Mouse (Mus musculus): ENCODE results near the gene Jak1. TPM values are rescaled to one million over a fixed set of nuclear protein-coding genes. Genes with fewer than 3 reads are reported as not detected.

The Jak1 gene
- 63.4 and 66.3 TPM in 2 replicates for polyA plus RNA-seq (2015; fragmentation: Nextera tagmentation; extraction: Ambion mirVana)

DNA sequence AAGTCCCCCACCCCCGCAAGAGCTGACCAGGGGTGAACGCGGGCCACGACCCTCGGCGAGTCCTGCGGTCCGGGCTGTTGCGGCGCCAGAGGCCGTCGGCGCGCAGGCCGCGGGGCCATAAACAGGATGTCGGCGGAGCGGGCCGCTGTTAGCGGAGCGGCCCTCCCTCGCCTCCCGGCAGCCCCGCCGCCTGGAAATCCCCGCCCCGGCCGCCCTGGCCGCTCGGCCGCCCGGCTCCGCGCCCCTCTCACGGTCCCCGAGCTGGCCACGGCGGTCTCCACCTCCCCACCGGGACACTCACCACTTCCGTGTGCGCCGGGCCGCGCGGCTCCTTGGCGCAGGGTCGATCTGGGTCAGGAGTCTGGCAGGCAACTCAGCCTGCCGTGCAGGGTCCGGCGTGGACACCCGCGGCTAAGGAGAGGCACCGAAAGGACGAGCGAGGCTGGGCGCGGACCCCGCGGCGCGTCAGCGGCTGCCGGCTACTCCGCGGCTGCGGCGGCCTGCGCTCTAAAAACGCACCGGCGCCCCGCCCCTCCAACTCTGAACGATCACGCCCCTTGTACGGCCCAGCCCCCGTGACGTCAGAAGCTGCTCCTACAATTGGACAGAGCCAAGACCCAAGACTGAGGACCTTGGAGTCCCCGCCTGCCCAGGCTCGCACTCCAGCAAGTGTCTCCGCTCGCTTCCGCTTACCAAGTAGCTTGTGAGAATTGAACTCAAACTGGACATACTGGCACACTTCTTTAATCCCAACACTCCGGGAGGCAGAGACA, at the start of gene Jak1:
TSS of gene Jak1 (minus strand) at position 542 of the 773 bp plus-strand sequence.
- Histone ChIP-seq H3K27ac (peak within 1 kb of the TSS; percentile 79), H3K4me2 (peak within 1 kb of the TSS; percentile 77), H3K9me3 (no peaks in the 10 kb centered on the region), H3K36me3 (no peaks in the 10 kb centered on the region), H3K4me1 (replicated peaks) (peaks cover 8% of the 10 kb centered on the region; the same call in 1 of the 2 replicates), H3K27me3 (no peaks in the 10 kb centered on the region), H3K4me3 (peak within 1 kb of the TSS; percentile 92), H3K9ac (peak within 1 kb of the TSS; percentile 94)
- peak; percentile 99 for ATAC-seq (ENCODE audit: low FRiP score)
- WGBS: under 1% methylated on average over 84 of the region's 84 CpGs

DNA sequence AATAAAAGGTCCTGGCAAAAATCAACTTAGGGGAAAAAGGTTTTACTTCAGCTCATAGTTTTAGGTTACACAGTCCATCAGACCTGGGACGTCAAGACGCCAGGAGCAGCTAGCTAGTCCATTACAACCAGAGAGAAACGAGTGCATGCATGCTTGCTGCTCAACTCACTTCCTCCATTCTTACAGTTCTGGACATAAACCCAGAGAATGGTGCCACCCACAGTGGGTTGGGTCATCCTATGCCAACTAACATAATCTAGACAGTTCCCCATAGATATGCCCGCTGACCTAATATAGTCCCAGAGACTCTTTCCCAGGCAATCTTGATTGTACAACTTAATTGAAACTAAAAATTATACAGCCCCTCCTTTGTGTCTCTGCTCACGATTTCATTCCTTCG, 47.0 kb upstream of the Jak1 start:
- no peak for ATAC-seq (ENCODE audit: low FRiP score)

DNA sequence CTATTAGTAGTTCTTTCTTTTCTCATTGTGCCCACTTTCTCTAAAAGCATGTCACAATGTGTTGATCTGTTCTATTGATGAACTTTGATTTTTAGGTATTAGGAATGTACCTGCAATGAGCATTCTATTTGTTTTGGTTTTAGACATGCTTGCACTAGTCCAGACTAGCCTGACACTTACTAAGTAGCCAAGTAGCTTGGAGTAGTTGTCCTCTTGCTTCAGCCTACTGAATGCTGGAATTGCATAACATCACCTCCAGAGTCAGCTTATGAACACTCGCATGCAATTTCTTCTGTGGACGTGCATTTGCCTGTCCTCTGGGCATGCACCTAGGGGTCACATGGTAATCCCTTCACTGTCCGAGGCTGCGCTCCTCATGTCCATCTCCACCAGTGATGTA, 43.1 kb upstream of the Jak1 start:
- no peak overlapping the region for H3K4me2 ChIP-seq
- H3K9ac ChIP-seq: no peak overlapping the region
- H3K4me1 ChIP-seq (replicated peaks): peaks cover 12% of the 10 kb centered on the region
- H3K36me3 ChIP-seq: no peaks in the 10 kb centered on the region
- H3K4me3 ChIP-seq: no peak overlapping the region
- ATAC-seq (ENCODE audit: low FRiP score): no peak
- H3K27me3 ChIP-seq: peaks cover 15% of the 10 kb centered on the region; the same call in 1 of the 2 replicates
- 89% methylated on average over 4 of the region's 4 CpGs for WGBS
- no peaks in the 10 kb centered on the region for H3K9me3 ChIP-seq
- H3K27ac ChIP-seq: no peak overlapping the region

More for the DNA sequence above, 47.0 kb upstream of the Jak1 start:
- Histone ChIP-seq H3K27ac (no peak overlapping the region), H3K4me1 (replicated peaks) (0 out of 2 replicates have a peak, but pooled peaks cover 3% of the 10 kb centered on the region), H3K9ac (no peak overlapping the region), H3K4me3 (no peak overlapping the region), H3K9me3 (no peaks in the 10 kb centered on the region), H3K36me3 (no peaks in the 10 kb centered on the region), H3K4me2 (no peak overlapping the region), H3K27me3 (peaks cover 15% of the 10 kb centered on the region; the same call in 1 of the 2 replicates)
- WGBS: 89% methylated on average over 6 of the region's 6 CpGs

DNA sequence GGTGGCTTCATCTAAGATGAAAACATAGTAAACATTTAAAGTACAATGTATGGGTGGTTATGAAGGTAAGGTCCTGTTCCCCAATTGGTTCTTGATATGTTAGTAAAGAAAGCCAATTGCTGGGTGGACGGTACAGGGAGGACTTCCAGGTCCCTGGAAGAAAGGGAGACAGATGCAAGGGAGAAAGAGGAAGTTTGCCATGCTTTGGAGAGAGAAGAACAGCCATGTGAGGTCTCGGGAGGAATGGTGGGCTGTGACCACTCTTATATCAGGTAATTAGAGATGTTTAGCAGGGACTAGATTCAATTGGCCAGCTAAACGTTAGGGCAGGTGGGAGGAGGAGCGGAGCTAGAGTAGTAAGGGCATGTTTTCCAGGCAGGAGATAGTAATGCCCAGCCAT, 42.2 kb upstream of the Jak1 start:
- H3K27ac ChIP-seq: no peak overlapping the region
- peaks cover 15% of the 10 kb centered on the region; the same call in 1 of the 2 replicates for H3K27me3 ChIP-seq
- H3K4me3 ChIP-seq: no peak overlapping the region
- no peak overlapping the region for H3K9ac ChIP-seq
- no peaks in the 10 kb centered on the region for H3K9me3 ChIP-seq
- no peaks in the 10 kb centered on the region for H3K36me3 ChIP-seq
- peaks cover 12% of the 10 kb centered on the region for H3K4me1 ChIP-seq (replicated peaks)
- no peak overlapping the region for H3K4me2 ChIP-seq
- ATAC-seq (ENCODE audit: low FRiP score): no peak
- WGBS: 88% methylated on average over 4 of the region's 4 CpGs

DNA sequence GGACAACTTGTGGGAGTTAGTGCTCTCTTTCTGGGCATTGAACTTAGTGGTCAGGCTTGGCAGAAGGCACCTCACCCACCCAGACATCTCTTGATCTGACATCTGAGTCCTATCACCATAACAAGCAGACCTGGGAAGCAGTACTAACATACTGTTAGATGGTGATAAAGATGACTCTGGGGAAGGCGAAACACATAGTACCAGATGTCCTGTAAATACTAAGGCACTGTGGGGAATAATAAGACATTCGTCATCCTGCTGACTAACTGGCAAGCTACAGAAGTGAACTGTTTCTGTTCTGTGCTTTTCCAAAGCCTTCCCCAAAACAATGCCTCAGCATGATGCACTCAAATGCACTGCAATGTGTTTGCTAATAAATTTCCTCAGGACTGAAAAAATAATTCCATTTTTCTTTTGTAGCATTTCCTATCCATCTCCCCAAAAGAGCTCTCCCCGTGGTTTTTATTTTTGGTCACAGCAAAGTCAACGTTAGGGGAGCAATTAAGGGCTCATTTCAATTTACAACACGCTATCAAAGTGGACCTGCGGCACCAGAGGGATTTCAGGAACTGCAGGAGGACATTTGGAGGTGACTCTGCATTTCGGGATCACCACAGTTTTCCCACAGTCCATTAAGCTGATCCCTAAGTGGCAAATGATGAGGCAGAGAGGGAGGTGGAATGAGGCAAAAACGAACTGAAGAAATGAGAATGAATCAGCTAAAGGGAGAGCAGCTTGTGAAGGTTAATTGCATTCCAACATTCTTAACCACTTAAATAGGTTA, 41.2 kb upstream of the Jak1 start:
- H3K27ac ChIP-seq: no peak overlapping the region
- peaks cover 12% of the 10 kb centered on the region for H3K4me1 ChIP-seq (replicated peaks)
- H3K4me3 ChIP-seq: no peak overlapping the region
- no peaks in the 10 kb centered on the region for H3K9me3 ChIP-seq
- WGBS: 33% methylated on average over 8 of the region's 8 CpGs
- 0 out of 2 replicates have a peak, but pooled peaks cover 8% of the 10 kb centered on the region for H3K27me3 ChIP-seq
- peak; percentile 49; the same call in 1 of the 2 replicates for ATAC-seq (ENCODE audit: low FRiP score)
- no peak overlapping the region for H3K9ac ChIP-seq
- H3K4me2 ChIP-seq: no peak overlapping the region
- no peaks in the 10 kb centered on the region for H3K36me3 ChIP-seq

DNA sequence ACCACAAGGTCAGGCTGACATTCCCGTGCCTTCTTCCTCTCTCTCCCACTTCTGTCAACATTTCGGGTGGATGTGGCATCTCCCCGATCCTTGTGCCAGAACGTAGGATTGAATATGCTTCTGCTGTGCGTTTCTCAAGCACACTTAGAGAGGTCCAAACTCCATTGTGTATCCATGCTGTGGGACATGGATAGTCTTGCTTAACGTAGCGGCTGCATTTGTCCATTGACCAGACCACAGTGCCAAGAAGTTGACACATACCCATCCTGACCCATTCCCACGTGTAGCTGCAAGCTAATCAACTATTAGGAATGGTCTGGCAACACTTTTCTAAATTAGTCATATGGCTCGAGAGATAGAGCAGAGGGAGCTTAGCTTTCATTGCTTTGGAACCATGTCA, 40.0 kb upstream of the Jak1 start:
- H3K36me3 ChIP-seq: no peaks in the 10 kb centered on the region
- no peak overlapping the region for H3K27ac ChIP-seq
- 0 out of 2 replicates have a peak, but pooled peaks cover 8% of the 10 kb centered on the region for H3K27me3 ChIP-seq
- H3K4me1 ChIP-seq (replicated peaks): peaks cover 12% of the 10 kb centered on the region
- H3K4me3 ChIP-seq: no peak overlapping the region
- no peak overlapping the region for H3K4me2 ChIP-seq
- ATAC-seq (ENCODE audit: low FRiP score): no peak
- 92% methylated on average over 9 of the region's 9 CpGs for WGBS
- H3K9me3 ChIP-seq: no peaks in the 10 kb centered on the region
- H3K9ac ChIP-seq: no peak overlapping the region

DNA sequence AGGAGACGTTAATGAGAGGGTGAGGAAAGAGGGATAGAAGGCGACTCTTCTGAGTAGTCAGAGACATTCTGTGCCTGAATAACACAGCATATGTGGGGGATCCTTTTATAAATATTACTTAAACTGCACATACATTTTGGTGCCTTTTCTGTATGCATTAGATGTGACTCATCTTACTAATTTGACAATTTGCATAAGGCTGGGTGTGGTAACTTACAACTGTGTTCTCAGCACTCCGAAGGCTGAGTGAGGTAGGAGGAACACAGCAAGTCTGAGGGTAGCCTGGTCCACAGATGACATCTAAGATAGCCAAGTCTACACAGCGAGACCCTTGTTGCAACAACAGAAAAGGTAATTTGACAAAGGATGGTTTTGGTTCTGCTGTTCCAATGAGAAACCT, 39.0 kb upstream of the Jak1 start:
- Histone ChIP-seq H3K4me1 (replicated peaks) (peaks cover 12% of the 10 kb centered on the region), H3K36me3 (no peaks in the 10 kb centered on the region), H3K4me3 (no peak overlapping the region), H3K9ac (no peak overlapping the region), H3K27ac (no peak overlapping the region), H3K27me3 (0 out of 2 replicates have a peak, but pooled peaks cover 7% of the 10 kb centered on the region), H3K9me3 (no peaks in the 10 kb centered on the region), H3K4me2 (no peak overlapping the region)
- whole genome bisulfite sequencing: 94% methylated on average over 4 of the region's 4 CpGs
- ATAC-seq (ENCODE audit: low FRiP score): no peak

DNA sequence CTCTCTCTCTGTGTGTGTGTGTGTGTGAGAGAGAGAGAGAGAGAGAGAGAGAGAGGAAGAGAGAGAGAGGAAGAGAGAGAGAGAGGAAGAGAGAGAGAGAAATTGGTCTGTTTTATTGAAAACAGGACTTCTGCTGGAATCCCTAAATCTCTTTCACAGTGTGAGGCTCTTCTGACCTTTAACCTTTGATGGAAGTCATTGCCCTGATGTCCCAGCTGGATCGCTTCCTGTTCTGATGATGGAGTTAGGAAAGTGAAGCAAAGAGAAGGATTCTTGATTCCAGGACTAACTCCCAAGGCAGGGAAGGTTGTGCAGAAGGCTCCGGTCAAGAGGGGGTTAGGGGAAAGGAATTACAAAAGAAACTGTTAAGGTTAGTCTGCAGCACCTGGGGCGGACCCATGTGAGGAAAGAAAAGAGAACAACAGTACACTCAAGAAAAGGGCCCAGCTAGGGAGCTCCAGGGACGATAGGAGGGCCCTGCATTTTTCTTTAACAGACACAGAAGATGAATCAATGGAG, 35.4 kb upstream of the Jak1 start:
- ATAC-seq (ENCODE audit: low FRiP score): no peak
- no peaks in the 10 kb centered on the region for H3K9me3 ChIP-seq
- H3K27me3 ChIP-seq: peaks cover 24% of the 10 kb centered on the region; the same call in 1 of the 2 replicates
- H3K4me3 ChIP-seq: no peak overlapping the region
- no peaks in the 10 kb centered on the region for H3K4me1 ChIP-seq (replicated peaks)
- H3K9ac ChIP-seq: no peak overlapping the region
- WGBS: 57% methylated on average over 4 of the region's 4 CpGs
- H3K27ac ChIP-seq: no peak overlapping the region
- H3K36me3 ChIP-seq: no peaks in the 10 kb centered on the region
- H3K4me2 ChIP-seq: no peak overlapping the region

DNA sequence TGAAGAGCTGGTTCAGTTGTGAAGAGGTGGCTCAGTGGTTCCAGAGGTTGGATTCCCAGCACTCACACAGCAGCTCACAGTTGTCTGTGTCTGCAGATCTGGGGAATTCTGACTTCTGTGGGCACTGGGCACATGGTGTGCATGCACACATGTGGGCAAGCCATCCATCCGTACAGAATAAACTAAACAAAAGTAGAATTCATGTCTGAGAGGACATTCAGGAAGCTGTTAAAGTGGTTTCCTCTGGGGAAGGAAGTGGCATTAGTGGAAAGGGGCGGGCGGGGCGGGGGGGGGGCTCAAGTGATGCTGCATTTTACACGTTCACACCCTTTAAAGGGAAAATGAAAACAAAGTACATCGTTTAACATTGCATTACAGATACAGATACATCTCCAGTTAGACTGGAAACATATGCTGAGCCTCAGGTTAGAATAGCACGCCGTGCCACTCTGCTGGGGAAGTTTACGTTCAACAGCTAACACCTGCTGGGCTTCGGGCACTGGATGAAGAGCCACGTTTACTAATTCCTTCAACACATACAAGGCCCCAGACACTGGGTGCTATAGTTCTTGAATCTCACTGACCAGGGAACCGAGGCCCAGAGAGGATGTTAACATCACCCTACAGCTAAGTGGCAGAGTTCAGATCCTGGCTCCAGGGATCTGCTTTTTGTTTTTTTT, 33.4 kb upstream of the Jak1 start:
- peaks cover 39% of the 10 kb centered on the region for H3K27me3 ChIP-seq
- ATAC-seq (ENCODE audit: low FRiP score): no peak
- 85% methylated on average over 12 of the region's 12 CpGs for WGBS
- H3K9me3 ChIP-seq: no peaks in the 10 kb centered on the region
- H3K27ac ChIP-seq: no peak overlapping the region
- peaks cover under 1% of the 10 kb centered on the region; the same call in 1 of the 2 replicates for H3K4me1 ChIP-seq (replicated peaks)
- no peak overlapping the region for H3K4me3 ChIP-seq
- H3K36me3 ChIP-seq: no peaks in the 10 kb centered on the region
- no peak overlapping the region for H3K4me2 ChIP-seq
- no peak overlapping the region for H3K9ac ChIP-seq

DNA sequence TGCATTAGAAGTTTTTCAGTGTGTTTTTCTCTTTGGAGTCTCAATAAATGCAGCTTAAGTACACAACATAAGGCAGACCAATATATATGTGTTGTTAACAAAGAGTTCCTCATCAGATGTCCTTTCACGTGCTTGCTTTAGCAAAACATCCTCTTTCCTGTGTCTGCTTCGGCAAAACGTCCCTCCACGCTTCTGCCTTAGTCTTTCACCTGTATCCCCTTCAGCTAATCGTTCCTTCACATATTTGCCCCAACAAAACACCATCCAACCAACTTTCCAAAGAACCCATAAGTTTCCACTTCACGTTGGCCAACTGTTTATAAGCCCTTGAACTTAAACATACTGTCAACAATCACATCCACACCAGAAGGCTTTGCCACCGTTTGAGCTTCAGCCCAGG, 31.8 kb upstream of the Jak1 start:
- Histone ChIP-seq H3K36me3 (no peaks in the 10 kb centered on the region), H3K9me3 (no peaks in the 10 kb centered on the region), H3K9ac (no peak overlapping the region), H3K4me3 (no peak overlapping the region), H3K4me1 (replicated peaks) (peaks cover 17% of the 10 kb centered on the region), H3K27ac (no peak overlapping the region), H3K27me3 (peaks cover 55% of the 10 kb centered on the region), H3K4me2 (no peak overlapping the region)
- 81% methylated on average over 7 of the region's 7 CpGs for WGBS
- ATAC-seq (ENCODE audit: low FRiP score): no peak

DNA sequence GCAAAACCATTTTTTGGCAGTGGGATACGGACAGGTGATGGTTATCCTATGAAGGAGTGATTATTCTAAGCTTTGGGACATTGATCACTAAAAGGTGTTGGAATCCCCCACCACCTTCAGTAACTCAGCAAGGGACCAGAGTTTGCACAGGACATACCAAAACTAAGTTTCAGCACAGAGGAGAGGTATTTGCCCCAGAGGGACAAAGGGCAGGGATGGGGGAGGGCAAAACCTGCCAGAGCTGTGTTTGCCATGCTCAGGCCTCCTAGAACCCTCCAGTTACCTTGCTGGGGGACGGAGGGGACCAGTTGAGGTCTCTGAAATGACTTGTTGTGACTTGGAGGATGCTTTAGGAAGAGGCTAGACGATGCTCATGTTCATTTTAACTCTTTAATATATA, 30.7 kb upstream of the Jak1 start:
- no peak overlapping the region for H3K4me2 ChIP-seq
- H3K27me3 ChIP-seq: peaks cover 63% of the 10 kb centered on the region
- no peak for ATAC-seq (ENCODE audit: low FRiP score)
- no peak overlapping the region for H3K27ac ChIP-seq
- 83% methylated on average over 3 of the region's 3 CpGs for WGBS
- H3K4me3 ChIP-seq: no peak overlapping the region
- H3K9ac ChIP-seq: no peak overlapping the region
- H3K4me1 ChIP-seq (replicated peaks): peaks cover 18% of the 10 kb centered on the region
- H3K36me3 ChIP-seq: no peaks in the 10 kb centered on the region
- no peaks in the 10 kb centered on the region for H3K9me3 ChIP-seq

DNA sequence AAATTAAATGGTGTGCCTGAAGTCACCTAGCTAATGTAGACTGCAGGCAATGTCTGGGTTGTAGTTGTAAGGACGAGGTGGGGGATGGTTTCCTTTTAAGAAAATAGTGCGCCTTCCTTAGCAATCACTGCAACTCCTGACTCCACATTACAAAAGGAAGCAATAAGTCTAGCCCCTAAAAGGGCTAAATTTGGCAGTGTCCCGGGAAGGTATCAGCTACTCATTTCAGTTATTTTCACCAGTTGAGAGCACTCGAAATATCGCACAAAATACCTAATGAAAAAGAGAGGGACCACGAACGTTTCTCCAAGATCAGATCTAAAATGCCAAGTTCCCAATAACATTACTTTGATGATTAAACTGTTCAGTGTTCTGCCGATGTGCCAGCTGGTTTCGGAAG, 28.6 kb upstream of the Jak1 start:
- H3K9ac ChIP-seq: no peak overlapping the region
- H3K27ac ChIP-seq: no peak overlapping the region
- H3K36me3 ChIP-seq: no peaks in the 10 kb centered on the region
- peak overlapping the region; percentile 80; the same call in 1 of the 2 replicates for H3K4me2 ChIP-seq
- WGBS: 53% methylated on average over 9 of the region's 9 CpGs
- H3K9me3 ChIP-seq: no peaks in the 10 kb centered on the region
- peaks cover 18% of the 10 kb centered on the region for H3K4me1 ChIP-seq (replicated peaks)
- peaks cover 71% of the 10 kb centered on the region for H3K27me3 ChIP-seq
- H3K4me3 ChIP-seq: peak overlapping the region; percentile 43; the same call in 1 of the 2 replicates
- ATAC-seq (ENCODE audit: low FRiP score): no peak

Data from hindbrain, embryonic 13.5 days (tissue).